Mouse (Mus musculus): Measurements from ENCODE around the gene Ybey. TPM values are rescaled to one million over a fixed set of nuclear protein-coding genes. Genes with fewer than 3 reads are reported as not detected.
A peak's percentile ranks its signal among the peaks of the same experiment; 100 is the strongest.

The Ybey gene
- total RNA-seq, 1 experiment from 2014 or later: 4.7 TPM

DNA sequence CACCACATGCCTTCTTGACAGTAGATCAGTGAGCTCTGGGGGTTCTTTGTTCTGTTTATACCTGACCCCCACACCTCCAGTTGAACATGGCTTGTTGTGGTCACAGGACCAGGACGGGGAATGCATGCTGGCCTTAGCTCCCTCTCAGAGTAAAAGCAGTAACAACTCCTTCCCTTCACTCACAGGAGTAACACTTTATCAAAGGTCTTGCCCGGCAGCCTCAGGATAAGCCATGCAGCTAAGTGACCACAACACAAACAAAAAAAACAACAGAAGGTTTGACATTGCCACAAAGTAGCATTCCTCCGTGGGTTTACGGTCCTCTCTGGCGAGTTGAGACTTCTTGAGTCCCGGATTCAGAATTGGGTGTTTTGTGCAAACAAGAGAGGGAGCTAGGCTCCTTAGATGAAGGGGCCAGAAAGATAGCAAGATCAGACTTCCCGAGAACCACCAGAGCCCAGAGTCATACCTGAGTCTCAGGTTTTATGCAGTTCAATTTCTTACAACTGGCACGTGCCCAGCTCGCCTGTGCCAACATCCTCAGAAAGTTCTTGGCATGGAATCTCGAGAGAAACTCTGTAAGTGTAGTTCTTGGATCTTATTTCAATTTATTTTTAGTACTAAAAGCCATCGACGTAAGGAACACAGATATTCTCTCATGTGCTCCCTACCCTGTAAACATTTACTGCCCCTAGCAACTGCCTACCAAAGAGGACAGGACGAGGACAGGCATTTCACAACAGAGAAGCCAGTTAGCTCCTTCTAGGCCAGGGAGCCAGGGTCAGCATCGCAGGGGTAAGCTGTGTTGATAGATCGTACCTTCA lies 21.3 kb downstream of the Ybey start:
- ATAC-seq (replicated peaks; ENCODE audit: insufficient number of reproducible peaks, low FRiP score, low TSS enrichment, poor library complexity, severe bottlenecking): no peak

DNA sequence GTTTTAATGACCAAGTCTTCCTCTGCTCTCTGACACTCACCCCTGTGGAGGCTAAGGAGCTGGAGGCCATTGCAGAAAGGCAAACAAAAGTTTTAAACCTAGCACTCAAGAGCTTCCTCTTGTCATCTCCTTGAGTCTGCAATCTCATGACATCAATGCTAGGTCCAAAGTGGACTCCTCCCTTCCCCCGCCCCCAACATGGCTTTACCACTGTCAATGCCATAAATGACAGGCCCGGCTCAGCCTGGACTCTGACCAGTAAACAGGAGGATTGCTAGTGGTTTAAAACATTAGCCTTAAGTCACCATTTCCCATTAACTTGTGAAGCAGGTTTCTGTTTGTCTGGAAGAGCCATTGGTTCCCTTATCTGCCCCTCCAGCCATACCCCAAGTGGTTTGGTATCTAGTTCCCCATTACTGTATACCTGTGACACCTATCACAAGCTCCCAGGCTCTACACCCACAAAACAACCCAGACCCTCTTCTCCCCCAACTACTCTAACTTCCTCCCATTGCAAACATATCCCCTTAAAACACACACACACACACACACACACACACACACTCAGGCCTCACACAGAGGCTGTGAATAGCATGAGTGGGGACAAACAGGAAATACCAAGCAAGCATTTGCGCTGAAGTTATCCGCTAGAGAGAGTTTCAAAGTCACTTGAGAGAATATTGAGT lies 22.8 kb downstream of the Ybey start:
- no peak for ATAC-seq (replicated peaks; ENCODE audit: insufficient number of reproducible peaks, low FRiP score, low TSS enrichment, poor library complexity, severe bottlenecking)

DNA sequence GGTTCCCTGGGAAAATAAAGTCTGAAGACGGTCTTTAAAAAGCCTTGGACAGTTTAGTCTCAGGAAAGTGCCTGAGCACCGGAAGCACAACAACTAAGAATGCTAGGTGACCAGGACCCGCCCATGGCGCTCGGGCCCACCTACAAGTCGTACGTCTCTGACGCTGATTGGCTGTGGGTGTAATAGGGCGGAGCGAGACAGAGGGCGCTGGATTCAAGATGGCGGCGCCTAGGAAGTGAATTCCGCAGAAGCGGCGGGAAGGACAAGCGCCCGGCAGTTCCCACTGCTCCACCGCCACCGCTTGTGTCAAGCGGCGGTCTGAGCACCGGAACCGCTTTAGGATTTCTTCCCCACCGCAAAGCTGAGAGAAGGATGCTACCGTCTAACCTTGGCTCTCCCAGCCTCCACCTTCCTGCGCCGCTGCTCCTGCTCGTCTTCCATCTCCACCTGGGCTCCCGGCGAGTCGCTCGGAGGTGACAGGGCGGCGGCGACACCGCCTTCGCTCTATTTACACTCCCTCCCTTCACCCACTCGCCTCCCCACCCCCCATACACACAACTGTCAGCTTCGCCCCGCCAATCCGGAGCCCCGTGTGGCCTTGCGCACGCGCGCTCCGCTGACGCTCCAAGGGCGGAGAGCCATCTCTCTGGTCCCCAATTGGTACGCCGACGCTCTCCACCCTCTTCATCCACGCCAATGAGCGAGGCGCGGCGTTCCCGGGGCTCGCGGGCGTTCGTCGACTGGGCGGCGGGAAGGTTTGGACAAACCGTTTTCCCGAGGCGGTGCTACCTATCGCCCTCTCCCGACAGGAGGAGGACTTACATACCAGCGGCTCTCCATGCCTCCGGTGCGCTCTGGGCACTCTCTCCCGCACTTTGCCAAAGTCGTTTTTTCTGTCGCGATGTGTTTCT lies 26.5 kb downstream of the Ybey start, which contains the start of gene Pcnt:
Gene Pcnt (minus strand): TSS at position 609 of the 911 bp plus-strand sequence.
- ATAC-seq (replicated peaks; ENCODE audit: insufficient number of reproducible peaks, low FRiP score, low TSS enrichment, poor library complexity, severe bottlenecking): peak; percentile 93

- ATAC-seq (replicated peaks; ENCODE audit: insufficient number of reproducible peaks, low FRiP score, low TSS enrichment, poor library complexity, severe bottlenecking): no peak
Measured at GRCm38 (mm10) chr10:76440281-76440680, 28.6 kb downstream of the Ybey start, which contains the start of gene AC141477.1. Gene AC141477.1 (minus strand): TSS chr10:76440444.

- ATAC-seq (replicated peaks; ENCODE audit: insufficient number of reproducible peaks, low FRiP score, low TSS enrichment, poor library complexity, severe bottlenecking): no peak
Measured at GRCm38 (mm10) chr10:76439107-76439890, 29.6 kb downstream of the Ybey start.

DNA sequence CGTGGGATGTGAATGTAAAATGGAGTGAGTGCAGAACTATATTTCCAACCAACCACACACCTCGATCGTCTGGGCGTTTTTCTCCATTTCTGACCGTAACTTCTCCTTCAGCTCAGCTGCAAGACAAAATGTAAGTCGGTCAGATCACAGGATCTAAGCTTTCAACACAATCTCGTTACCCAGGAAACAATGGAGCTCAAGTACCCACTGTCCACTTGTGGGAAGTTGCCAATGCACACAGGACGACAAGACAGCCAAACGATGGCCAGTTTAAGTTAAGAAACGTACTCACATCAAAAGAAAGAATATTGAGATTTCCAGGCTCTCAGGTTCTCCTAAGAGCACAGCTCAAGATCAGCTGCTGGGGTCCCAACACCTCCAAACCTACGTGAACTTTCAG lies 35.0 kb downstream of the Ybey start:
- ATAC-seq (replicated peaks; ENCODE audit: insufficient number of reproducible peaks, low FRiP score, low TSS enrichment, poor library complexity, severe bottlenecking): no peak

DNA sequence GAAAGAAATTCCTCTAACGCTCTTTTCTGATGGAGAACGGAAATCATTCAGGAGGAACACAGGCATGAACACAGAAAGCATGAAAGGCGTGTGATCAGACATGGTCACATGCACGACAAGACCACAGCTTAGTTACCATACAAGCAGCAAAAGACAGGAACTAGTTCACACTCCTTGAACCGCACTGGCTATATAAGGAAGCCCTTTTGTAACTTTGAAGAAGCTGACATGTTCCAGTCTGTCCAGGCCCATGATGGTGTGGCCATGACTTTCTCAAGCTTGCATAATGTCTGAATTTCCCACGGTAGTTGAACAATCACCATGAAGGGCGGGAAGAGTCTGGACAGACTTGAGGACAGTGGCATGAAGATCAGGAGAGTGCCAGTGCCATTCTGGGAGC lies 43.2 kb downstream of the Ybey start:
- ATAC-seq (replicated peaks; ENCODE audit: insufficient number of reproducible peaks, low FRiP score, low TSS enrichment, poor library complexity, severe bottlenecking): no peak

- no peak for ATAC-seq (replicated peaks; ENCODE audit: insufficient number of reproducible peaks, low FRiP score, low TSS enrichment, poor library complexity, severe bottlenecking)
Measured at GRCm38 (mm10) chr10:76416811-76417210, 52.1 kb downstream of the Ybey start.

Other genes starting within 250 kb of the Ybey start
- gene Prmt2, start 231.2 kb downstream of the Ybey start, total RNA-seq (2017): 4.3 to 12.5 TPM (median 5.0 TPM) in 3 replicates
- gene S100b, start 215.3 kb downstream of the Ybey start, total RNA-seq (2017): not detected in 3 replicates
- 5.5 to 8.2 TPM (median 6.8 TPM) in 3 replicates for gene Dip2a, start 123.8 kb downstream of the Ybey start, total RNA-seq (2017)
- gene AC141477.1, start 28.7 kb downstream of the Ybey start, total RNA-seq (2017): 23.2 to 90.2 TPM (median 54.9 TPM) in 3 replicates
- gene Pcnt, start 26.3 kb downstream of the Ybey start, total RNA-seq (2017): 36.3 to 48.3 TPM (median 40.0 TPM) in 3 replicates
- not detected in 3 replicates for gene 2610028H24Rik, start 20.0 kb downstream of the Ybey start, total RNA-seq (2017)
- 56.0 to 77.8 TPM (median 72.0 TPM) in 3 replicates for gene Mcm3ap, start 187 bp downstream of the Ybey start, total RNA-seq (2017)
- gene Lss, start 62.5 kb upstream of the Ybey start, total RNA-seq (2017): 4.4 to 8.6 TPM (median 4.7 TPM) in 3 replicates
- gene Spatc1l, start 93.2 kb upstream of the Ybey start, total RNA-seq (2017): 0.87 TPM in 1 of 3 replicates, not detected in the others
- gene Ftcd, start 106.5 kb upstream of the Ybey start, total RNA-seq (2017): not detected in 3 replicates
- not detected in 3 replicates for gene Col6a2, start 154.5 kb upstream of the Ybey start, total RNA-seq (2017)

All from monocyte, adult 5-6 weeks (primary cell).